8 mouse cellular contexts compared by ENCODE assay signal in genomic region chr16:20716841-20717180, GRCm38 (mm10). TPM values are rescaled to one million over a fixed set of nuclear protein-coding genes. Genes with fewer than 3 reads are reported as not detected.
A peak's percentile ranks its signal among the peaks of the same experiment; 100 is the strongest.
DNase-seq lines count a peak whose midpoint lies in the region; ATAC-seq and TF ChIP-seq lines count a peak whose summit lies in the region.

No protein-coding gene starts in this region.

- H3K4me1 ChIP-seq in lung, postnatal 0 days (ENCODE audit: insufficient read depth, low read depth, low read length) = peaks cover 15% of the 10 kb centered on the region; the same call in 1 of the 2 replicates
- peaks cover 20% of the 10 kb centered on the region for H3K4me1 ChIP-seq in limb, embryonic 14.5 days (ENCODE audit: control insufficient read depth, insufficient read depth, low read length)
- peaks cover 6% of the 10 kb centered on the region; the same call in 1 of the 2 replicates for H3K4me1 ChIP-seq in small intestine, adult 2 months (ENCODE audit: control insufficient read depth, insufficient read depth, insufficient read length, low read length)

- no peak for TF ChIP-seq POLR2A in limb, embryonic 14.5 days (IDR thresholded peaks at IDR 0.05; ENCODE audit: borderline replicate concordance, extremely low read depth, insufficient read depth, insufficient read length)
- no peak for TF ChIP-seq POLR2A in small intestine, adult 2 months (IDR thresholded peaks at IDR 0.05; ENCODE audit: low read depth, low read length)

- intact Hi-C loops in left cerebral cortex, postnatal 14 days (cut with DNase I) = loop anchor here (5.0 kb wide), 2 partner anchors 180 to 475 kb away; no protein-coding TSS in a partner anchor

- H3K27me3 ChIP-seq in lung, postnatal 0 days (replicated peaks; ENCODE audit: insufficient read depth, low read length) = no peaks in the 10 kb centered on the region
- H3K27me3 ChIP-seq in limb, embryonic 14.5 days (ENCODE audit: control insufficient read depth, insufficient read depth, low read length) = no peaks in the 10 kb centered on the region
- H3K27me3 ChIP-seq in small intestine, adult 2 months (ENCODE audit: control insufficient read depth, insufficient read depth, low read length) = no peaks in the 10 kb centered on the region

- no peak for DNase-seq in lung, postnatal 0 days (ENCODE audit: low spot score)
- no peak for DNase-seq in lung, postnatal 36 days
- no peak for DNase-seq in limb, embryonic 14.5 days (ENCODE audit: low spot score)
- DNase-seq in adrenal gland, postnatal 14 days = no peak
- DNase-seq in left cerebral cortex, postnatal 14 days (ENCODE audit: low spot score in 2 of 2) = no peak
- no peak for DNase-seq in gastrocnemius, adult 18-20 months (ENCODE audit: low spot score)

- under 1% methylated on average over 8 of the region's 8 CpGs for WGBS in lung, postnatal 0 days
- under 1% methylated on average over 8 of the region's 8 CpGs for WGBS in limb, embryonic 14.5 days
- 1% methylated on average over 8 of the region's 8 CpGs for WGBS in small intestine, adult 2 months

- H3K9ac ChIP-seq in lung, postnatal 0 days (replicated peaks; ENCODE audit: low read depth) = peak overlapping the region; percentile 39
- peak overlapping the region; percentile 72 for H3K9ac ChIP-seq in limb, embryonic 14.5 days (ENCODE audit: low read depth, low read length, severe bottlenecking)

- H3K36me3 ChIP-seq in lung, postnatal 0 days (ENCODE audit: insufficient read depth, low read length) = no peaks in the 10 kb centered on the region
- H3K36me3 ChIP-seq in limb, embryonic 14.5 days (ENCODE audit: control insufficient read depth, insufficient read depth, low read length) = peaks cover 30% of the 10 kb centered on the region
- H3K36me3 ChIP-seq in small intestine, adult 2 months (ENCODE audit: control insufficient read depth, insufficient read depth, low read length) = peaks cover 18% of the 10 kb centered on the region

- TF ChIP-seq EP300 in lung, postnatal 0 days (IDR thresholded peaks at IDR 0.05) = no peak

- H3K9me3 ChIP-seq in lung, postnatal 0 days (ENCODE audit: low read length) = no peaks in the 10 kb centered on the region
- H3K9me3 ChIP-seq in limb, embryonic 14.5 days (ENCODE audit: control insufficient read depth, low read length) = no peaks in the 10 kb centered on the region

- H3K4me2 ChIP-seq in lung, postnatal 0 days (replicated peaks; ENCODE audit: low read depth, low read length) = peak overlapping the region; percentile 87
- H3K4me2 ChIP-seq in limb, embryonic 14.5 days (replicated peaks; ENCODE audit: low read depth, low read length, severe bottlenecking) = peak overlapping the region; percentile 91

- ATAC-seq in lung, postnatal 0 days = no peak
- peak; percentile 2; the same call in 1 of the 2 replicates for ATAC-seq in erythroid progenitor cell, adult 5-6 weeks (replicated peaks; ENCODE audit: low FRiP score, poor library complexity, severe bottlenecking)
- no peak for ATAC-seq in limb, embryonic 14.5 days (ENCODE audit: low FRiP score, low read depth)

- TF ChIP-seq CTCF in lung, postnatal 0 days (IDR thresholded peaks at IDR 0.05) = no peak; the same call in 1 of the 2 replicates
- no peak for TF ChIP-seq CTCF in small intestine, adult 2 months (IDR thresholded peaks at IDR 0.05; ENCODE audit: extremely low read depth, insufficient read length, insufficient replicate concordance, low read depth, low read length)

- H3K4me3 ChIP-seq in lung, postnatal 0 days (ENCODE audit: low read depth, low read length) = peak overlapping the region; percentile 64
- H3K4me3 ChIP-seq in limb, embryonic 14.5 days (replicated peaks; ENCODE audit: low read length) = peak overlapping the region; percentile 72
- peak overlapping the region; percentile 79 for H3K4me3 ChIP-seq in small intestine, adult 2 months (ENCODE audit: low read depth, low read length)

- H3K27ac ChIP-seq in lung, postnatal 0 days (ENCODE audit: low read length) = peak overlapping the region; percentile 91
- H3K27ac ChIP-seq in limb, embryonic 14.5 days (replicated peaks; ENCODE audit: low read depth, low read length) = peak overlapping the region; percentile 94
- H3K27ac ChIP-seq in small intestine, adult 2 months (ENCODE audit: insufficient read depth, low read depth, low read length) = peak overlapping the region; percentile 100

RNA-seq across cellular contexts. Expression of gene Polr2h, which starts 0.7 kb away (rescaled TPM):
- polyA plus RNA-seq in lung, postnatal 0 days (2015; fragmentation: Nextera tagmentation; extraction: Ambion mirVana) = 37.5 and 48.2 TPM in 2 replicates
- 2.9 and 10.5 TPM in 2 replicates for total RNA-seq in erythroid progenitor cell, adult 5-6 weeks (2015; ENCODE audit: low replicate concordance)
- 5.8 and 11.2 TPM in 2 replicates for total RNA-seq in erythroid progenitor cell, adult 5-6 weeks (2017; ENCODE audit: low replicate concordance)
- 65.1 and 77.0 TPM in 2 replicates for polyA plus RNA-seq in limb, embryonic 14.5 days (2012; rRNA removed)
- polyA plus RNA-seq in limb, embryonic 14.5 days (2014; fragmentation: Nextera tagmentation; extraction: Ambion mirVana) = 112 and 121 TPM in 2 replicates
- polyA plus RNA-seq in small intestine, adult 2 months (2012; rRNA removed) = 4.3 and 10.6 TPM in 2 replicates
- 33.1 and 34.3 TPM in 2 replicates for total RNA-seq in adrenal gland, postnatal 14 days (2021)
- 10 to 100 TPM; 21.4 to 29.5 TPM for total RNA-seq in left cerebral cortex, postnatal 14 days (2021)
- total RNA-seq in gastrocnemius, adult 18-20 months (2021) = 1 to 10 TPM; 7.8 to 9.5 TPM

RNA-seq across cellular contexts. Expression of gene Clcn2, which starts 0.7 kb away (rescaled TPM):
- polyA plus RNA-seq in lung, postnatal 0 days (2015; fragmentation: Nextera tagmentation; extraction: Ambion mirVana) = 1.8 and 1.9 TPM in 2 replicates
- 11.5 and 21.0 TPM in 2 replicates for total RNA-seq in erythroid progenitor cell, adult 5-6 weeks (2015; ENCODE audit: low replicate concordance)
- 9.9 and 10.7 TPM in 2 replicates for total RNA-seq in erythroid progenitor cell, adult 5-6 weeks (2017; ENCODE audit: low replicate concordance)
- 72.9 and 102 TPM in 2 replicates for polyA plus RNA-seq in limb, embryonic 14.5 days (2012; rRNA removed)
- 17.1 and 21.6 TPM in 2 replicates for polyA plus RNA-seq in limb, embryonic 14.5 days (2014; fragmentation: Nextera tagmentation; extraction: Ambion mirVana)
- 102 and 218 TPM in 2 replicates for polyA plus RNA-seq in small intestine, adult 2 months (2012; rRNA removed)
- total RNA-seq in adrenal gland, postnatal 14 days (2021) = 19.5 and 26.8 TPM in 2 replicates
- 10 to 100 TPM; 56.5 to 58.7 TPM for total RNA-seq in left cerebral cortex, postnatal 14 days (2021)
- 1 to 10 TPM in 1 of 2 experiments, under 1 TPM in 1; 0.64 to 1.1 TPM for total RNA-seq in gastrocnemius, adult 18-20 months (2021)

RNA-seq across cellular contexts. Expression of gene Chrd, which starts 16.1 kb away (rescaled TPM):
- polyA plus RNA-seq in lung, postnatal 0 days (2015; fragmentation: Nextera tagmentation; extraction: Ambion mirVana) = 1.5 and 1.7 TPM in 2 replicates
- not detected in 2 replicates for total RNA-seq in erythroid progenitor cell, adult 5-6 weeks (2015; ENCODE audit: low replicate concordance)
- not detected in 2 replicates for total RNA-seq in erythroid progenitor cell, adult 5-6 weeks (2017; ENCODE audit: low replicate concordance)
- polyA plus RNA-seq in limb, embryonic 14.5 days (2012; rRNA removed) = 38.9 and 47.1 TPM in 2 replicates
- polyA plus RNA-seq in limb, embryonic 14.5 days (2014; fragmentation: Nextera tagmentation; extraction: Ambion mirVana) = 11.5 and 11.6 TPM in 2 replicates
- polyA plus RNA-seq in small intestine, adult 2 months (2012; rRNA removed) = 2.2 and 3.3 TPM in 2 replicates
- total RNA-seq in adrenal gland, postnatal 14 days (2021) = 5.2 and 5.9 TPM in 2 replicates
- 10 to 100 TPM; 26.9 to 36.6 TPM for total RNA-seq in left cerebral cortex, postnatal 14 days (2021)
- 1 to 10 TPM; 2.1 to 3.1 TPM for total RNA-seq in gastrocnemius, adult 18-20 months (2021)

RNA-seq across cellular contexts. Expression of gene Thpo, which starts 17.5 kb away (rescaled TPM):
- 0.54 and 0.81 TPM in 2 replicates for polyA plus RNA-seq in lung, postnatal 0 days (2015; fragmentation: Nextera tagmentation; extraction: Ambion mirVana)
- total RNA-seq in erythroid progenitor cell, adult 5-6 weeks (2015; ENCODE audit: low replicate concordance) = not detected in 2 replicates
- not detected in 2 replicates for total RNA-seq in erythroid progenitor cell, adult 5-6 weeks (2017; ENCODE audit: low replicate concordance)
- polyA plus RNA-seq in limb, embryonic 14.5 days (2012; rRNA removed) = 3.8 and 4.5 TPM in 2 replicates
- 0.78 and 1.4 TPM in 2 replicates for polyA plus RNA-seq in limb, embryonic 14.5 days (2014; fragmentation: Nextera tagmentation; extraction: Ambion mirVana)
- polyA plus RNA-seq in small intestine, adult 2 months (2012; rRNA removed) = 2.0 and 4.0 TPM in 2 replicates
- total RNA-seq in adrenal gland, postnatal 14 days (2021) = 0.71 and 2.8 TPM in 2 replicates
- 1 to 10 TPM; 3.8 to 4.5 TPM for total RNA-seq in left cerebral cortex, postnatal 14 days (2021)
- total RNA-seq in gastrocnemius, adult 18-20 months (2021) = 10 to 100 TPM in 1 of 2 experiments, 1 to 10 TPM in 1; 6.2 to 10.4 TPM

RNA-seq across cellular contexts. Expression of gene Fam131a, which starts 23.8 kb away (rescaled TPM):
- polyA plus RNA-seq in lung, postnatal 0 days (2015; fragmentation: Nextera tagmentation; extraction: Ambion mirVana) = 8.4 and 8.9 TPM in 2 replicates
- total RNA-seq in erythroid progenitor cell, adult 5-6 weeks (2015; ENCODE audit: low replicate concordance) = not detected in 2 replicates
- total RNA-seq in erythroid progenitor cell, adult 5-6 weeks (2017; ENCODE audit: low replicate concordance) = not detected in 2 replicates
- 15.6 and 21.3 TPM in 2 replicates for polyA plus RNA-seq in limb, embryonic 14.5 days (2012; rRNA removed)
- 10.3 and 11.0 TPM in 2 replicates for polyA plus RNA-seq in limb, embryonic 14.5 days (2014; fragmentation: Nextera tagmentation; extraction: Ambion mirVana)
- 2.5 and 3.9 TPM in 2 replicates for polyA plus RNA-seq in small intestine, adult 2 months (2012; rRNA removed)
- 12.5 and 12.6 TPM in 2 replicates for total RNA-seq in adrenal gland, postnatal 14 days (2021)
- total RNA-seq in left cerebral cortex, postnatal 14 days (2021) = 100 to 1,000 TPM; 381 to 399 TPM
- total RNA-seq in gastrocnemius, adult 18-20 months (2021) = 10 to 100 TPM; 47.5 to 59.9 TPM
